Mouse (Mus musculus): ENCODE measurements around the gene Tbx3. TPM values are rescaled to one million over a fixed set of nuclear protein-coding genes. Genes with fewer than 3 reads are reported as not detected.

The Tbx3 gene
- polyA plus RNA-seq, 1 experiment: 4.5 TPM

- H3K4me3 ChIP-seq (ENCODE audit: insufficient read depth, poor library complexity, severe bottlenecking): no peak overlapping the region
- no peaks in the 10 kb centered on the region for H3K79me3 ChIP-seq (ENCODE audit: low read depth)
- peaks cover 4% of the 10 kb centered on the region for H3K27me3 ChIP-seq (ENCODE audit: control insufficient read depth, insufficient read depth, insufficient read length)
- no peak overlapping the region for H3ac ChIP-seq (ENCODE audit: control insufficient read depth, insufficient read length, low read depth)
- TF ChIP-seq MAX (IDR thresholded peaks at IDR 0.05) (no peak), MYOG (IDR thresholded peaks at IDR 0.05; ENCODE audit: control insufficient read depth, extremely low read depth, insufficient read length) (no peak), CEBPB (IDR thresholded peaks at IDR 0.05; ENCODE audit: low read depth) (no peak), MYOD1 (IDR thresholded peaks at IDR 0.05; ENCODE audit: control insufficient read depth, insufficient read length, low read depth) (no peak), FOSL1 (IDR thresholded peaks at IDR 0.05; ENCODE audit: insufficient read depth, low read length, poor library complexity, severe bottlenecking) (no peak), USF1 (IDR thresholded peaks at IDR 0.05; ENCODE audit: low read depth) (no peak), CTCF (IDR thresholded peaks at IDR 0.05; ENCODE audit: control insufficient read depth, insufficient read depth, insufficient read length) (no peak)
- H3K79me2 ChIP-seq (ENCODE audit: control insufficient read depth, insufficient read depth): no peaks in the 10 kb centered on the region
- H3K36me3 ChIP-seq (ENCODE audit: control insufficient read depth, insufficient read depth): no peaks in the 10 kb centered on the region
These were observed 13.6 kb upstream of the Tbx3 start for GRCm38 (mm10) chr5:119656856-119657255.

- no peaks in the 10 kb centered on the region for H3K79me2 ChIP-seq (ENCODE audit: control insufficient read depth, insufficient read depth)
- no peaks in the 10 kb centered on the region for H3K79me3 ChIP-seq (ENCODE audit: low read depth)
- H3K27me3 ChIP-seq (ENCODE audit: control insufficient read depth, insufficient read depth, insufficient read length): peaks cover 4% of the 10 kb centered on the region
- no peak overlapping the region for H3ac ChIP-seq (ENCODE audit: control insufficient read depth, insufficient read length, low read depth)
- no peaks in the 10 kb centered on the region for H3K36me3 ChIP-seq (ENCODE audit: control insufficient read depth, insufficient read depth)
- no peak overlapping the region for H3K4me3 ChIP-seq (ENCODE audit: insufficient read depth, poor library complexity, severe bottlenecking)
- TF ChIP-seq CTCF (IDR thresholded peaks at IDR 0.05; ENCODE audit: control insufficient read depth, insufficient read depth, insufficient read length) (no peak), MYOD1 (IDR thresholded peaks at IDR 0.05; ENCODE audit: control insufficient read depth, insufficient read length, low read depth) (no peak), CEBPB (IDR thresholded peaks at IDR 0.05; ENCODE audit: low read depth) (no peak), FOSL1 (IDR thresholded peaks at IDR 0.05; ENCODE audit: insufficient read depth, low read length, poor library complexity, severe bottlenecking) (no peak), MYOG (IDR thresholded peaks at IDR 0.05; ENCODE audit: control insufficient read depth, extremely low read depth, insufficient read length) (no peak), MAX (IDR thresholded peaks at IDR 0.05) (no peak), USF1 (IDR thresholded peaks at IDR 0.05; ENCODE audit: low read depth) (no peak)
These were observed 13.1 kb upstream of the Tbx3 start for GRCm38 (mm10) chr5:119657362-119657761.

GRCm38 (mm10) chr5:119657804-119658203 is 12.7 kb upstream of the Tbx3 start:
- TF ChIP-seq MYOG (IDR thresholded peaks at IDR 0.05; ENCODE audit: control insufficient read depth, extremely low read depth, insufficient read length): no peak
- no peak for TF ChIP-seq CEBPB (IDR thresholded peaks at IDR 0.05; ENCODE audit: low read depth)
- TF ChIP-seq MAX (IDR thresholded peaks at IDR 0.05): no peak
- TF ChIP-seq MYOD1 (IDR thresholded peaks at IDR 0.05; ENCODE audit: control insufficient read depth, insufficient read length, low read depth): no peak
- TF ChIP-seq USF1 (IDR thresholded peaks at IDR 0.05; ENCODE audit: low read depth): no peak
- no peak for TF ChIP-seq CTCF (IDR thresholded peaks at IDR 0.05; ENCODE audit: control insufficient read depth, insufficient read depth, insufficient read length)
- TF ChIP-seq FOSL1 (IDR thresholded peaks at IDR 0.05; ENCODE audit: insufficient read depth, low read length, poor library complexity, severe bottlenecking): no peak
- Histone ChIP-seq H3K79me2 (ENCODE audit: control insufficient read depth, insufficient read depth) (no peaks in the 10 kb centered on the region), H3K36me3 (ENCODE audit: control insufficient read depth, insufficient read depth) (no peaks in the 10 kb centered on the region), H3K79me3 (ENCODE audit: low read depth) (no peaks in the 10 kb centered on the region), H3K4me3 (ENCODE audit: insufficient read depth, poor library complexity, severe bottlenecking) (no peak overlapping the region), H3K27me3 (ENCODE audit: control insufficient read depth, insufficient read depth, insufficient read length) (peaks cover 4% of the 10 kb centered on the region), H3ac (ENCODE audit: control insufficient read depth, insufficient read length, low read depth) (no peak overlapping the region)

GRCm38 (mm10) chr5:119658396-119658795 is 12.1 kb upstream of the Tbx3 start:
- peaks cover 4% of the 10 kb centered on the region for H3K27me3 ChIP-seq (ENCODE audit: control insufficient read depth, insufficient read depth, insufficient read length)
- no peaks in the 10 kb centered on the region for H3K79me2 ChIP-seq (ENCODE audit: control insufficient read depth, insufficient read depth)
- TF ChIP-seq CTCF (IDR thresholded peaks at IDR 0.05; ENCODE audit: control insufficient read depth, insufficient read depth, insufficient read length): no peak
- TF ChIP-seq MAX (IDR thresholded peaks at IDR 0.05): no peak
- no peak for TF ChIP-seq MYOD1 (IDR thresholded peaks at IDR 0.05; ENCODE audit: control insufficient read depth, insufficient read length, low read depth)
- H3K79me3 ChIP-seq (ENCODE audit: low read depth): no peaks in the 10 kb centered on the region
- no peaks in the 10 kb centered on the region for H3K36me3 ChIP-seq (ENCODE audit: control insufficient read depth, insufficient read depth)
- no peak overlapping the region for H3ac ChIP-seq (ENCODE audit: control insufficient read depth, insufficient read length, low read depth)
- H3K4me3 ChIP-seq (ENCODE audit: insufficient read depth, poor library complexity, severe bottlenecking): no peak overlapping the region

- H3K79me3 ChIP-seq (ENCODE audit: low read depth): no peaks in the 10 kb centered on the region
- H3K36me3 ChIP-seq (ENCODE audit: control insufficient read depth, insufficient read depth): no peaks in the 10 kb centered on the region
- H3K79me2 ChIP-seq (ENCODE audit: control insufficient read depth, insufficient read depth): no peaks in the 10 kb centered on the region
- H3K4me3 ChIP-seq (ENCODE audit: insufficient read depth, poor library complexity, severe bottlenecking): no peak overlapping the region
- no peak for TF ChIP-seq CTCF (IDR thresholded peaks at IDR 0.05; ENCODE audit: control insufficient read depth, insufficient read depth, insufficient read length)
- no peak for TF ChIP-seq MYOG (IDR thresholded peaks at IDR 0.05; ENCODE audit: control insufficient read depth, extremely low read depth, insufficient read length)
- no peak for TF ChIP-seq USF1 (IDR thresholded peaks at IDR 0.05; ENCODE audit: low read depth)
- TF ChIP-seq CEBPB (IDR thresholded peaks at IDR 0.05; ENCODE audit: low read depth): no peak
- TF ChIP-seq FOSL1 (IDR thresholded peaks at IDR 0.05; ENCODE audit: insufficient read depth, low read length, poor library complexity, severe bottlenecking): no peak
- no peak for TF ChIP-seq MYOD1 (IDR thresholded peaks at IDR 0.05; ENCODE audit: control insufficient read depth, insufficient read length, low read depth)
- no peak for TF ChIP-seq MAX (IDR thresholded peaks at IDR 0.05)
- peaks cover 4% of the 10 kb centered on the region for H3K27me3 ChIP-seq (ENCODE audit: control insufficient read depth, insufficient read depth, insufficient read length)
- H3ac ChIP-seq (ENCODE audit: control insufficient read depth, insufficient read length, low read depth): no peak overlapping the region
These were observed 11.4 kb upstream of the Tbx3 start for GRCm38 (mm10) chr5:119659041-119659440.
